Mouse (Mus musculus): ENCODE results near the gene Senp8. TPM values are rescaled to one million over a fixed set of nuclear protein-coding genes. Genes with fewer than 3 reads are reported as not detected.
"Not testable (repeated sequence)": the region's sequence is repeated elsewhere in the genome, so short reads cannot be mapped to it uniquely, and the experiment has no call there.

The Senp8 gene
- 11.4 and 12.2 TPM in 2 replicates for total RNA-seq (2021)
- long read RNA-seq, partial matches to known transcripts: 0 of 5 reads
- long read RNA-seq, other reads (novel, unspliced or antisense): 0 of 5 reads

GRCm38 (mm10) chr9:59750267-59751065 lies at the start of gene Senp8, which contains the start of gene Myo9a:
TSS of gene Senp8 (minus strand) at chr9:59750710.
TSS of gene Myo9a (plus strand) at chr9:59750896.
- peak; percentile 100 for DNase-seq

GRCm38 (mm10) chr9:59766966-59767461 lies 16.5 kb upstream of the Senp8 start:
- not testable (repeated sequence) for DNase-seq

- DNase-seq: no peak
These were observed 10.0 kb upstream of the Senp8 start for GRCm38 (mm10) chr9:59760515-59760914.

- not testable (repeated sequence) for DNase-seq
These were observed 6.5 kb upstream of the Senp8 start for GRCm38 (mm10) chr9:59757016-59757415.

- no peak for DNase-seq
These were observed 4.7 kb upstream of the Senp8 start for GRCm38 (mm10) chr9:59755199-59755598.

- DNase-seq: no peak
These were observed 1.5 kb upstream of the Senp8 start for GRCm38 (mm10) chr9:59751966-59752365.

GRCm38 (mm10) chr9:59751066-59751581 lies 614 bp upstream of the Senp8 start:
- DNase-seq: peak; percentile 91

- no peak for DNase-seq
These were observed 787 bp downstream of the Senp8 start for GRCm38 (mm10) chr9:59749581-59750265.

GRCm38 (mm10) chr9:59748969-59749368 lies 1.5 kb downstream of the Senp8 start:
- DNase-seq: no peak

GRCm38 (mm10) chr9:59748387-59748786 lies 2.1 kb downstream of the Senp8 start:
- DNase-seq: no peak

GRCm38 (mm10) chr9:59743903-59744302 lies 6.6 kb downstream of the Senp8 start:
- DNase-seq: no peak

- DNase-seq: no peak
These were observed 9.9 kb downstream of the Senp8 start for GRCm38 (mm10) chr9:59740593-59740992.

GRCm38 (mm10) chr9:59735394-59735793 lies 15.1 kb downstream of the Senp8 start:
- DNase-seq: no peak

GRCm38 (mm10) chr9:59733075-59733474 lies 17.4 kb downstream of the Senp8 start:
- no peak for DNase-seq

GRCm38 (mm10) chr9:59731136-59731535 lies 19.4 kb downstream of the Senp8 start:
- no peak for DNase-seq

- no peak for DNase-seq
These were observed 22.8 kb downstream of the Senp8 start for GRCm38 (mm10) chr9:59727569-59728286.

GRCm38 (mm10) chr9:59725515-59725914 lies 25.0 kb downstream of the Senp8 start:
- DNase-seq: no peak

- no peak for DNase-seq
These were observed 26.6 kb downstream of the Senp8 start for GRCm38 (mm10) chr9:59723791-59724442.

GRCm38 (mm10) chr9:59723096-59723657 lies 27.3 kb downstream of the Senp8 start:
- DNase-seq: peak; percentile 37

- DNase-seq: no peak
These were observed 29.4 kb downstream of the Senp8 start for GRCm38 (mm10) chr9:59721144-59721543.

- DNase-seq: no peak
These were observed 32.3 kb downstream of the Senp8 start for GRCm38 (mm10) chr9:59718237-59718636.
